Mouse (Mus musculus) kidney, embryonic 14.5 days (tissue): ENCODE data around the gene Tmem33. TPM values are rescaled to one million over a fixed set of nuclear protein-coding genes. Genes with fewer than 3 reads are reported as not detected.

ENCODE experiments used
- ATAC-seq: fragments of 200-750 bp; cut with Nextera tagmentation; 2 replicates; pipeline ENCODE4 v1.8.0; 2017; ENCODE audit warnings: moderate number of reproducible peaks, mild to moderate bottlenecking, moderate TSS enrichment, moderate library complexity; ENCODE audit not compliant: low FRiP score, low TSS enrichment
- H3K27ac ChIP-seq: fragments of 300-500 bp; sonication (generic); 2 replicates; pipeline ENCODE4 v1.5.1; 2014; ENCODE audit warnings: low read depth, mild to moderate bottlenecking, low read length, moderate library complexity, mixed read lengths
- H3K27me3 ChIP-seq: fragments of 300-500 bp; sonication (generic); 2 replicates; pipeline ENCODE4 v1.6.1; 2014; ENCODE audit warnings: mild to moderate bottlenecking, low read length; ENCODE audit not compliant: control insufficient read depth, insufficient read depth
- H3K36me3 ChIP-seq: fragments of 300-500 bp; sonication (generic); 2 replicates; pipeline ENCODE4 v1.6.1; 2014; ENCODE audit warnings: low read length, mixed read lengths; ENCODE audit not compliant: control insufficient read depth, insufficient read depth
- H3K4me1 ChIP-seq: fragments of 300-500 bp; sonication (generic); 2 replicates; pipeline ENCODE4 v1.6.1; 2014; ENCODE audit warnings: low read length, mixed read lengths; ENCODE audit not compliant: control insufficient read depth, insufficient read depth
- H3K4me2 ChIP-seq: fragments of 300-500 bp; sonication (generic); replicated peaks from 2 replicates; pipeline ENCODE4 v1.6.1; 2014; ENCODE audit warnings: low read depth, mild to moderate bottlenecking, low read length
- H3K4me3 ChIP-seq: fragments of 300-500 bp; sonication (generic); 2 replicates; pipeline ENCODE4 v1.5.1; 2014; ENCODE audit warnings: mild to moderate bottlenecking, low read length
- H3K9ac ChIP-seq: fragments of 300-500 bp; sonication (generic); 2 replicates; pipeline ENCODE4 v1.6.1; 2014; ENCODE audit warnings: low read depth, mild to moderate bottlenecking, low read length, moderate library complexity
- H3K9me3 ChIP-seq: fragments of 300-500 bp; sonication (generic); 2 replicates; pipeline ENCODE4 v1.6.1; 2016; ENCODE audit warnings: low read length; ENCODE audit not compliant: control insufficient read depth
- WGBS: fragments of 180-500 bp; shearing (Covaris S2); extraction: QIAGEN DNeasy Blood & Tissue Kit; methylation state at CpG from one replicate; pipeline ENCODE4 v1.1.7; 2014; 5-methylcytosine and 5-hydroxymethylcytosine counted together
- polyA plus RNA-seq: library from polyadenylated mRNA; unstranded; fragments of >200 nt; fragmentation: Nextera tagmentation; extraction: Ambion mirVana; gene quantifications from 2 replicates; pipeline ENCODE4 v1.2.1, GENCODE M21; 2014

Gene Tmem33
- polyA plus RNA-seq, 1 experiment from 2014 or later = 90.9 TPM

GRCm38 (mm10) chr5:67301722-67302331, 41.5 kb downstream of the Tmem33 start:
- no peaks in the 10 kb centered on the region for H3K9me3 ChIP-seq
- no peak overlapping the region for H3K27ac ChIP-seq
- no peaks in the 10 kb centered on the region for H3K36me3 ChIP-seq
- no peaks in the 10 kb centered on the region for H3K27me3 ChIP-seq
- no peak overlapping the region for H3K4me2 ChIP-seq
- H3K9ac ChIP-seq = no peak overlapping the region
- H3K4me3 ChIP-seq = no peak overlapping the region
- no peak for ATAC-seq
- 80% methylated on average over 8 of the region's 8 CpGs for WGBS
- H3K4me1 ChIP-seq = no peaks in the 10 kb centered on the region

GRCm38 (mm10) chr5:67303816-67304215, 43.5 kb downstream of the Tmem33 start:
- 95% methylated on average over 1 of the region's 1 CpGs for WGBS
- Histone ChIP-seq H3K4me2 (no peak overlapping the region), H3K4me1 (0 out of 2 replicates have a peak, but pooled peaks cover 6% of the 10 kb centered on the region), H3K9ac (no peak overlapping the region), H3K27ac (no peak overlapping the region), H3K36me3 (no peaks in the 10 kb centered on the region), H3K9me3 (no peaks in the 10 kb centered on the region), H3K4me3 (no peak overlapping the region), H3K27me3 (no peaks in the 10 kb centered on the region)
- no peak for ATAC-seq

- Histone ChIP-seq H3K4me3 (peak within 1 kb of the TSS; percentile 71), H3K27ac (peak within 1 kb of the TSS; percentile 24), H3K9ac (peak within 1 kb of the TSS; percentile 93), H3K27me3 (no peaks in the 10 kb centered on the region), H3K4me2 (peak within 1 kb of the TSS; percentile 80), H3K36me3 (no peaks in the 10 kb centered on the region), H3K9me3 (no peaks in the 10 kb centered on the region), H3K4me1 (0 out of 2 replicates have a peak, but pooled peaks cover 6% of the 10 kb centered on the region)
- peak; percentile 98 for ATAC-seq
- WGBS = under 1% methylated on average over 68 of the region's 83 CpGs
Observed at GRCm38 (mm10) chr5:67306698-67307521, 46.5 kb downstream of the Tmem33 start, which contains the start of gene Slc30a9. Gene Slc30a9 (plus strand): TSS chr5:67306955.

DNA sequence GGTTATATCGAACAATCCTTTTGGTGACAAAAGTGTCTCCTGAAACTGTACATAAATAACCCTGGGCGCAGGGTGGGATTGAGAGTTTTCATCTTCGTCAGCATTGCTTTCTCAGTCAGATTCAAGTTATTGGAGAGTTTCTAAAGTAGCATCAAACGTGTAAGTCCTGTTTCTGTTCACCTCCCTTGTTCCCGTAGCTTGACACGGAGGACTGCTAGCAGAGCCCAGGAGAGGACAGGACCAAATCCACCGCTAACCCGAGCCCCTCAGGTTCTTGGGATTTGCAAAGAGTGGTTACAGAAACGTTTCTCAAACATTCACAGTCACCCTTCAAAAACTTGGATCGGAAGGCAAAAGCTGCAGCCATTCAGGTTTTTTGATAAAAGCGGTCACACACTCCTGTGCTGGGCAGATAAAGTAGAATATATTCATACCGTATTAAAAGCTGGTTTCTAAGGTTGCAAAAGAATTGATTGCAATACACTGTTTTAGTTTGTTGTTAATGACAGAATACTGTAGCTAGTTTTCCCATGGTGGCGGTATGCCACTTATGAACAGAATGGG, 47.4 kb downstream of the Tmem33 start:
- Histone ChIP-seq H3K4me2 (peak overlapping the region; percentile 80), H3K27ac (no peak overlapping the region), H3K9me3 (no peaks in the 10 kb centered on the region), H3K9ac (peak overlapping the region; percentile 93), H3K4me3 (peak overlapping the region; percentile 71), H3K4me1 (0 out of 2 replicates have a peak, but pooled peaks cover 6% of the 10 kb centered on the region), H3K36me3 (no peaks in the 10 kb centered on the region), H3K27me3 (no peaks in the 10 kb centered on the region)
- ATAC-seq = no peak
- 26% methylated on average over 13 of the region's 13 CpGs for WGBS

DNA sequence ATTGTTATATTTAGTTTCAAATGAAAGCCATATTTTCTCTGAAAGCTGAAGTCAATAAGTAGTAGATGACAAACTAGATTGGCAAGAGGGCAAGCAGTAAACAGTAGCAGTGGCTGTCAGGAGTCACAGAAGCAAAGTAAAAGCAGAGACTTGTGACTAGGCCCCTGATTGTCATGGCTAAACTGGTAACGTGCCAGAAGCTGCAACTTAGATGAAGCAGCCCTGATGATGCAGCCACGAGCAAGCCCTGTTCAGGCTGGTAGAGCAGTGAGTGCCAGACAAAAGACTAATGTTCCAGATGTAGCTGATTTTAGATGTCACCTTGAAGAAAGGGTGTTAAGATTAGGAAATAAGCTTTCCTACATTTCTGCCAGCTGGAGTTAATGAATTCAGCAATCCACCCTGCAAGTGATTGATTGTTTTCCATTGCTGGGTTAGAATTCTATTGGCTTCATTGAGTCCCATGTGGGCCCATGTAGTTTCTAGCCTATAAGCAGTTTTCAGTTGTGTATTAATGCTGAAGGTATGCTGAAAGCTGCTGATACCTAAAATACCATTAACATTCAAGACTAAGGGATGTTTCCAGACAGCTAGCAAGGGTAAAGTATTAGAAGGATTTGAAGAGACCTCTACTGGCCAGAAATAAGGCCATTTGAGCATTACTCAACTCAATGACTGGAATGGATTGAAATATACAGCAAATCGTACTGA, 51.6 kb downstream of the Tmem33 start:
- Histone ChIP-seq H3K36me3 (peaks cover 4% of the 10 kb centered on the region; the same call in 1 of the 2 replicates), H3K27me3 (no peaks in the 10 kb centered on the region), H3K4me2 (no peak overlapping the region), H3K27ac (no peak overlapping the region), H3K9me3 (no peaks in the 10 kb centered on the region), H3K9ac (no peak overlapping the region), H3K4me1 (0 out of 2 replicates have a peak, but pooled peaks cover 6% of the 10 kb centered on the region), H3K4me3 (no peak overlapping the region)
- WGBS = 82% methylated on average over 3 of the region's 3 CpGs
- ATAC-seq = no peak

DNA sequence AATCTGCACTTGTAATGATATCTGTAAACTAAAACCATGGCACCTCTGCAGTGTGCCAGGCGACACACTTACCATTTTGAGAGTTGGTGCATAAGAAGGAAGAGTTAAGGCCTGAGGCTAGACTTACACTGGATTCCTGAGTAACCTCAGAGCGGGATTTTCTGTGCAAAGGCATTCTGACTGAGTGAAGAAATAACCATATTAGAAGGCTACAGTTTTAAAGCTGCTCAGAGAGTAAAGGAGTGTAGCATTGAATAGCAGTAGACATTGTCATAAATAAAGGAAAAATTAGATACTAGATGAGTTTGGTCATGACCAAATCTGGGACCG, 52.1 kb downstream of the Tmem33 start:
- H3K9me3 ChIP-seq = no peaks in the 10 kb centered on the region
- ATAC-seq = no peak
- no peaks in the 10 kb centered on the region for H3K27me3 ChIP-seq
- WGBS = 88% methylated on average over 3 of the region's 3 CpGs
- no peak overlapping the region for H3K4me2 ChIP-seq
- H3K4me3 ChIP-seq = no peak overlapping the region
- no peak overlapping the region for H3K9ac ChIP-seq
- H3K27ac ChIP-seq = no peak overlapping the region
- H3K4me1 ChIP-seq = 0 out of 2 replicates have a peak, but pooled peaks cover 6% of the 10 kb centered on the region
- H3K36me3 ChIP-seq = peaks cover 6% of the 10 kb centered on the region; the same call in 1 of the 2 replicates

- H3K4me1 ChIP-seq = no peaks in the 10 kb centered on the region
- H3K27ac ChIP-seq = no peak overlapping the region
- H3K4me2 ChIP-seq = no peak overlapping the region
- no peaks in the 10 kb centered on the region for H3K27me3 ChIP-seq
- 88% methylated on average over 17 of the region's 17 CpGs for WGBS
- no peaks in the 10 kb centered on the region for H3K9me3 ChIP-seq
- no peak overlapping the region for H3K9ac ChIP-seq
- H3K36me3 ChIP-seq = peaks cover 14% of the 10 kb centered on the region
- H3K4me3 ChIP-seq = no peak overlapping the region
- no peak for ATAC-seq
Observed at GRCm38 (mm10) chr5:67321656-67322268, 61.4 kb downstream of the Tmem33 start.

DNA sequence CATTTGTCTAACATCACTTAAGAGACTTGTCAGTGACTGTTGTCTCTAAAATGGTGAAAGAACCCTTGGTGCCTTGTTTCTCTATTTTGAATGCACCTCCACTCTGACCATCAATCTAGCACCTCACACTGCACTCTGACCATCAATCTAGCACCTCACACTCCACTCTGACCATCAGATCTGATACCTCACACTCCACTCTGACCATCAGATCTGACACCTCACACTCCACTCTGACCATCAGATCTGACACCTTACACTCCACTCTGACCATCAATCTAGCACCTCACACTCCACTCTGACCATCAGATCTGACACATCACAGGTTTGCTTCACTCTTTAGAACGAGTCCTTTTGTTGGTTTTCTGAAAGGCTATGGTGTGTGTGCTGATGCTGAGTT, 63.7 kb downstream of the Tmem33 start:
- ATAC-seq = no peak
- H3K27ac ChIP-seq = no peak overlapping the region
- WGBS = 15% methylated on average over 1 of the region's 1 CpGs

More for the DNA sequence above, 63.7 kb downstream of the Tmem33 start:
- H3K36me3 ChIP-seq = peaks cover 7% of the 10 kb centered on the region
- H3K4me3 ChIP-seq = no peak overlapping the region
- no peaks in the 10 kb centered on the region for H3K27me3 ChIP-seq
- no peaks in the 10 kb centered on the region for H3K4me1 ChIP-seq
- H3K9me3 ChIP-seq = no peaks in the 10 kb centered on the region
- no peak overlapping the region for H3K9ac ChIP-seq
- no peak overlapping the region for H3K4me2 ChIP-seq
